Mouse (Mus musculus) myocyte (in vitro differentiated cells): Measurements from ENCODE around the gene Tmx2. TPM values are rescaled to one million over a fixed set of nuclear protein-coding genes. Genes with fewer than 3 reads are reported as not detected.

Source experiments
- H3K27me3 ChIP-seq: one replicate; pipeline ENCODE4 v1.6.1; 2011; ENCODE audit not compliant: control insufficient read depth, insufficient read depth, insufficient read length
- H3K36me3 ChIP-seq: one replicate; pipeline ENCODE4 v1.6.1; 2011; ENCODE audit not compliant: control insufficient read depth, insufficient read depth
- H3K4me2 ChIP-seq: one replicate; pipeline ENCODE4 v1.6.1; 2011; ENCODE audit warnings: low read depth, control low read depth
- H3K4me3 ChIP-seq: one replicate; pipeline ENCODE4 v1.5.1; 2011; ENCODE audit warnings: mild to moderate bottlenecking, control low read depth, moderate library complexity
- H3K79me2 ChIP-seq: one replicate; pipeline ENCODE4 v1.6.1; 2011; ENCODE audit not compliant: control insufficient read depth, insufficient read depth
- H3ac ChIP-seq: one replicate; pipeline ENCODE4 v1.6.1; 2011; ENCODE audit not compliant: control insufficient read depth, insufficient read length
- CEBPB ChIP-seq: IDR thresholded peaks from 2 replicates; pipeline ENCODE4 v1.6.1; 2011; ENCODE audit warnings: mild to moderate bottlenecking, moderate library complexity; ENCODE audit not compliant: poor library complexity, insufficient read depth, severe bottlenecking
- E2F4 ChIP-seq: IDR thresholded peaks from one replicate; pipeline ENCODE4 v1.6.1; 2011; ENCODE audit warnings: mild to moderate bottlenecking, control low read depth, moderate library complexity; ENCODE audit not compliant: insufficient read depth
- MAX ChIP-seq: IDR thresholded peaks from one replicate; pipeline ENCODE4 v1.6.1; 2011; ENCODE audit warnings: low read depth, mild to moderate bottlenecking, control low read depth
- MYOD1 ChIP-seq, 3 experiments: IDR thresholded peaks; one replicate each; pipeline ENCODE4 v1.6.1; 2011; ENCODE audit warnings: control low read depth in 2 of 3, low read depth in 2 of 3, mild to moderate bottlenecking in 2 of 3, moderate library complexity in 1 of 3; ENCODE audit not compliant: insufficient read length in 2 of 3, control insufficient read depth in 1 of 3
- MYOG ChIP-seq, 3 experiments: IDR thresholded peaks; one replicate each; pipeline ENCODE4 v1.6.1; 2011; ENCODE audit warnings: control low read depth in 2 of 3, low read depth in 2 of 3, mild to moderate bottlenecking in 2 of 3; ENCODE audit not compliant: insufficient read length in 2 of 3, control insufficient read depth in 1 of 3, insufficient read depth in 1 of 3
- POLR2A ChIP-seq: IDR thresholded peaks from one replicate; pipeline ENCODE4 v1.6.1; 2011; ENCODE audit warnings: low read depth, mild to moderate bottlenecking, control low read depth, moderate library complexity; ENCODE audit not compliant: insufficient read length
- POLR2AphosphoS2 ChIP-seq: IDR thresholded peaks from one replicate; pipeline ENCODE4 v1.6.1; 2011; ENCODE audit warnings: low read depth, control low read depth; ENCODE audit not compliant: insufficient read length
- REST ChIP-seq: IDR thresholded peaks from one replicate; pipeline ENCODE4 v1.6.1; 2011; ENCODE audit warnings: mild to moderate bottlenecking, control low read depth, moderate library complexity; ENCODE audit not compliant: insufficient read depth, insufficient read length
- SRF ChIP-seq: IDR thresholded peaks from one replicate; pipeline ENCODE4 v1.6.1; 2011; ENCODE audit warnings: low read depth; ENCODE audit not compliant: control insufficient read depth, insufficient read length
- TCF12 ChIP-seq: IDR thresholded peaks from one replicate; pipeline ENCODE4 v1.6.1; 2011; ENCODE audit warnings: mild to moderate bottlenecking, control low read depth; ENCODE audit not compliant: poor library complexity, insufficient read depth, severe bottlenecking
- TCF3 ChIP-seq: IDR thresholded peaks from one replicate; pipeline ENCODE4 v1.6.1; 2011; ENCODE audit warnings: low read depth, control low read depth; ENCODE audit not compliant: insufficient read length
- USF1 ChIP-seq: IDR thresholded peaks from one replicate; pipeline ENCODE4 v1.6.1; 2011; ENCODE audit warnings: low read depth, mild to moderate bottlenecking, control low read depth, moderate library complexity
- polyA plus RNA-seq: library from polyadenylated mRNA; unstranded; fragments of >200 nt; fragmentation: generic; extraction: Trizol; gene quantifications from one replicate; pipeline ENCODE4 v1.2.1, GENCODE M21; 2012; ENCODE audit warnings: missing spikeins

The Tmx2 gene
- polyA plus RNA-seq, 1 experiment, result 113 TPM

DNA sequence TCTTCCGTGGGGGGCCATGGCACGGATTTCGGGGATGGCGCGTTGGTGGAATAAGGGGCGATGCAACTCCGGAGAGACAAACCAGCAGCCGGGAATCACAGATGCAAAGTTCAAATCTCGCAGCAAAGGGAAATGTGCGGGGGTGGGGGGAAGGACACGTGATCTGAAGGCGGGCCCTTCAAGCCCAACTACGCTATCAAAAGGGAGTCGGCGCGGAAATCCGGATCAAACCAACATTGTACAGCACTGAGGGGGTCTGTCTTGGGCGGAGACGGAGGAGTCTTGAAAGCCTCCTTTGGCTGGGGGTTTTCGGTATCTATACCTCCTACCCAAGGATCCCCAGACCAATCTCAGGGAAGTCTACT, 8.4 kb downstream of the Tmx2 start, which contains the start of gene Selenoh:
Selenoh (minus strand) TSS at position 202 of the 365 bp plus-strand sequence.
- H3K27me3 ChIP-seq, result no peaks in the 10 kb centered on the region
- peak within 1 kb of the TSS; percentile 91 for H3ac ChIP-seq
- TF ChIP-seq SRF, result no peak
- TF ChIP-seq TCF3, result no peak
- peak; percentile 92 for TF ChIP-seq E2F4
- peak; percentile 18 for TF ChIP-seq MAX
- peak; percentile 99 for TF ChIP-seq USF1
- peak; percentile 75 for TF ChIP-seq POLR2AphosphoS2
- TF ChIP-seq TCF12, result no peak
- no peak for TF ChIP-seq POLR2A
- TF ChIP-seq MYOG (IDR thresholded peaks at IDR 0.05; ENCODE audit: control insufficient read depth in 1 of 3, insufficient read depth in 1 of 3, insufficient read length in 2 of 3, low read depth in 2 of 3), result no peak
- TF ChIP-seq MYOD1 (IDR thresholded peaks at IDR 0.05; ENCODE audit: control insufficient read depth in 1 of 3, insufficient read length in 2 of 3, low read depth in 2 of 3), result no peak
- H3K79me2 ChIP-seq, result peaks cover 15% of the 10 kb centered on the region
- peak within 1 kb of the TSS; percentile 92 for H3K4me3 ChIP-seq
- H3K36me3 ChIP-seq, result peaks cover 12% of the 10 kb centered on the region
- H3K4me2 ChIP-seq, result peak within 1 kb of the TSS; percentile 89

DNA sequence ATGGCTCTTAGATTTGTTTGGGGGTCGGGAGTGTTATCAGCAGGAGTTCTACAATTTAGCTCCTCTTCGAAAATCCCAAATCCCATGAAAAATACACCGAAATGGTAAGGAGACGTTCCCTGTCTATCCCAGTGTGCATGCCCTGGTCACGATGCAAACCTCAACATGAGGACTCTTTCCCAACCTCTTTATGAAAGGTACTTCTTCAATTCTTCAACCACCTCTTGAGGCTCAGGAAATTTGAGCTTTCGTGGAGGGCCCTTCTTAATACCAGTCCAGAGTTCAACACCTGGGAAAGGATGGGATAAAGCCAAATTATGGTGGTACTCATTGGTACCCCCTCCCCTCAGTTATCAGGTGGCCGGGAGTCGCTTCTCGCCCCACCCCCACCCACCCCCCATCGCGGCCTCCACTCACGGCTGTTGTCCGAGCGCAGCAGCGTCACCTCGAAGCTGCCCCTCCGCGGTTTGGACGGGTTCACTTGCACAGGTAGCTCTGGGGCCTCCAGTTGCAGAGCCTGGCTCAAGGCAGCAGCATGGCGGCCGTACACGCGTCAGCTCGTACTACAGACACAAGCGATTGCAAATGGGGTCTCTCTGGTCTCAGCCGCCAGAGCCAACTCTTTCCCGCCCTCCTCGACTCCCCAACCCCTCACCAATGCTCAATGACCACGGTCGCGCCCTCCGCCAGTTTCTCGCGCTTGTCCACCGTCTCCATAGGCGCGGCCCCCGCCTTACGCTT, 8.9 kb downstream of the Tmx2 start:
- no peak for TF ChIP-seq TCF12
- TF ChIP-seq CEBPB, result no peak
- no peak for TF ChIP-seq MAX
- no peak for TF ChIP-seq TCF3
- no peak for TF ChIP-seq REST
- TF ChIP-seq POLR2A, result no peak
- no peak for TF ChIP-seq E2F4
- no peak for TF ChIP-seq SRF
- no peak for TF ChIP-seq USF1
- no peak for TF ChIP-seq MYOD1 (IDR thresholded peaks at IDR 0.05; ENCODE audit: control insufficient read depth in 1 of 3, insufficient read length in 2 of 3, low read depth in 2 of 3)
- Histone ChIP-seq H3K4me3 (peak overlapping the region; percentile 92), H3ac (peak overlapping the region; percentile 91), H3K4me2 (peak overlapping the region; percentile 89), H3K79me2 (peaks cover 15% of the 10 kb centered on the region), H3K36me3 (peaks cover 12% of the 10 kb centered on the region), H3K27me3 (no peaks in the 10 kb centered on the region)

GRCm38 (mm10) chr2:84666081-84666480, 12.9 kb downstream of the Tmx2 start:
- Histone ChIP-seq H3K27me3 (no peaks in the 10 kb centered on the region), H3K4me2 (no peak overlapping the region), H3ac (no peak overlapping the region), H3K79me2 (peaks cover 15% of the 10 kb centered on the region), H3K4me3 (no peak overlapping the region), H3K36me3 (no peaks in the 10 kb centered on the region)
- TF ChIP-seq POLR2A (no peak), CEBPB (no peak), SRF (no peak), E2F4 (no peak), REST (no peak), MYOD1 (IDR thresholded peaks at IDR 0.05; ENCODE audit: control insufficient read depth in 1 of 3, insufficient read length in 2 of 3, low read depth in 2 of 3) (no peak), MYOG (IDR thresholded peaks at IDR 0.05; ENCODE audit: control insufficient read depth in 1 of 3, insufficient read depth in 1 of 3, insufficient read length in 2 of 3, low read depth in 2 of 3) (no peak)

- no peak for TF ChIP-seq USF1
- no peak for TF ChIP-seq MYOG (IDR thresholded peaks at IDR 0.05; ENCODE audit: control insufficient read depth in 1 of 3, insufficient read depth in 1 of 3, insufficient read length in 2 of 3, low read depth in 2 of 3)
- no peak for TF ChIP-seq TCF12
- no peak for TF ChIP-seq MAX
- no peak for TF ChIP-seq CEBPB
- TF ChIP-seq REST, result no peak
- no peak for TF ChIP-seq POLR2A
- TF ChIP-seq POLR2AphosphoS2, result no peak
- TF ChIP-seq MYOD1 (IDR thresholded peaks at IDR 0.05; ENCODE audit: control insufficient read depth in 1 of 3, insufficient read length in 2 of 3, low read depth in 2 of 3), result no peak
- TF ChIP-seq SRF, result no peak
- TF ChIP-seq TCF3, result no peak
- no peak for TF ChIP-seq E2F4
- no peaks in the 10 kb centered on the region for H3K27me3 ChIP-seq
- H3K4me3 ChIP-seq, result no peak overlapping the region
- H3K4me2 ChIP-seq, result no peak overlapping the region
- H3ac ChIP-seq, result no peak overlapping the region
- no peaks in the 10 kb centered on the region for H3K36me3 ChIP-seq
- H3K79me2 ChIP-seq, result no peaks in the 10 kb centered on the region
Observed at GRCm38 (mm10) chr2:84662866-84663265, 16.1 kb downstream of the Tmx2 start.

DNA sequence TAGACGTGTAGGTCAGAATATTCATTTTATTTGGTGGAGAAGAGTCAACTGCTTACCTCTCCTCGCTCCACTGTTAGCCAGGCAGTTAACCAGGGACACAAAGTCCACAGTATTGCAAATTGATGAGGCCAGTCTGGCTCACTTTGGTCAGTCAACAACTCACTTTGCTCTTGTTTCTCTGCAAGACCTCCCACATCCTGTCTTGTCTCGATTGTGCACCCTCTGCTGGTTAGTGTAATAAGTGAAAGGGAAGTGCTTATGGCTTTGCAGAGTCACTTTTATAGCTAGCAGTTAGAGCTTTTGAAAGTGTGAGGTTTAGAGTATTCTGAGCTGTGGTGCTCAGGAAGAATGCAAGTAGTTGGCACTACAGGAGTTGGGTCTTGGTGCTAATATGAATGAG, 18.7 kb downstream of the Tmx2 start:
- H3K27me3 ChIP-seq, result no peaks in the 10 kb centered on the region
- H3K4me3 ChIP-seq, result no peak overlapping the region
- H3K4me2 ChIP-seq, result no peak overlapping the region
- H3ac ChIP-seq, result no peak overlapping the region
- no peak for TF ChIP-seq USF1
- TF ChIP-seq MYOD1 (IDR thresholded peaks at IDR 0.05; ENCODE audit: control insufficient read depth in 1 of 3, insufficient read length in 2 of 3, low read depth in 2 of 3), result no peak
- TF ChIP-seq POLR2A, result no peak
- TF ChIP-seq CEBPB, result no peak
- TF ChIP-seq MAX, result no peak
- TF ChIP-seq REST, result no peak
- TF ChIP-seq TCF12, result no peak
- no peak for TF ChIP-seq SRF
- no peaks in the 10 kb centered on the region for H3K36me3 ChIP-seq
- H3K79me2 ChIP-seq, result no peaks in the 10 kb centered on the region
